Mouse (Mus musculus): ENCODE results near the gene Nwd1.
A peak's percentile ranks its signal among the peaks of the same experiment; 100 is the strongest.

Nwd1 gene

DNA sequence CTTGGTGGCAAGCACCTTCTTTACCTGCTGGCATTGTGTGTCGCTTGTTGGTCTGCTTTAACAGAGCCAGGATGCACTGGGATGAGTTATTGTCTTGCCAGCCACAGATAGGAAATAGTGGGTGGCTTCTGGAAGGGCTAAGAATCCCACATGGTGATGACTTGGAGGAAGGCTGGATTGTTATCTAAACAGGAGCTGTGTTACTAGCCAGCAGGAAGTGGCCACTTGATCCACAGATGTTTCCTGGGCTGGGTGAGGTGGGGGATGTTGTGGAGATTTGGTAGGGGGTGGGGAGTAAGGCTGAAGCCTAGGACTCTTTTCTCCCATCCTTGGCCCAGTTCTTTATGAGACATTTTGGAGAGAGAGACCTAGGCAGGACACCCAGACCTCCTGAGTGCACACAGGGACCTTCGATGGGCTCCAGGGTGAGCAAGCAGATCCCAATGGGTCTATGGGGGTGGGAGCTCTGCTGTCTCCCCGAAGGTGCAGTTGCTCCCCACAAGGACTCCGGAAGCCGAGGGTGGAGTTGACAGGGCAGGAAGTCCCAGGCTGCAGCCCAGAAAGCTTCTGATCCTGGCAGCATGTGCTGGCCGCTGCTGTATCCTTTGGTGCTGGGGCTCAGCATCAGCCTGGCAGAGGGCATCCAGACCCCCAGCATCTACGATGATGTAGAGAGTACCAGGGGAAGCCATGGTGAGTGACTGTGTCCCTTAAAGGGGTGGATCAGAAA, 115.0 kb downstream of the Nwd1 start, which contains the start of gene F2rl3:
Gene F2rl3 (plus strand): TSS at position 559 of the 730 bp plus-strand sequence.
- peak; percentile 21 to 50 for DNase-seq (ENCODE audit: inconsistent age in 2 of 2, low spot score in 1 of 2)

DNA sequence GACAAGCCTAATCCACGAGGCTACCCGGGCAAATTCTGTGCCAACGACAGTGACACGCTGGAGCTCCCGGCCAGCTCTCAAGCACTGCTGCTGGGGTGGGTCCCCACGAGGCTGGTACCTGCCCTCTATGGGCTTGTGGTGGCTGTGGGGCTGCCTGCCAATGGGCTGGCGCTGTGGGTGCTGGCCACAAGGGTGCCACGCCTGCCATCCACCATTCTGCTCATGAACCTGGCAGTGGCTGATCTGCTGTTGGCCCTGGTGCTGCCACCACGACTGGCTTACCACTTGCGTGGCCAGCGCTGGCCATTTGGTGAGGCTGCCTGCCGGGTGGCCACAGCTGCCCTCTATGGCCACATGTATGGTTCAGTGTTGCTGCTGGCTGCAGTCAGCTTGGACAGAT, 115.8 kb downstream of the Nwd1 start:
- peak in 1 of 2 experiments; percentile 18 for DNase-seq (ENCODE audit: inconsistent age in 2 of 2, low spot score in 1 of 2)

DNA sequence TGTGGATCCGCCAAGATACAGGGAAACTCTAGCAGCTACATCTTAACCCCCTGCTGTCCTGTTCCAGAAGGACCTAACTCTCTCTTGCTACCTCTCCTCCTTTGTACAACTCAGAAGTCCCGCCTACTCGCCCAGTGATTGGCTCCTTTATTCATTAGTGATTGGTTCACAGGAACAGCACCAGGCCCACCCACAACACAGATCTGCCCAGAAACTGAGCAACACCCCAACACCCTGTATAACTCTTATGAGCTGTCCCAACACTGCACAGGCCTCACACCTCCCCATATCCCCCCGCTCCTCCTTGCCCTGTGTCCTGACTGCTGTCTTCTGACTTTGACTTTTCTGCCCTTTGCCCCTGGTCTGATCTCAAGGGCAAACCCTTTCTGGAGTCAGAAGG, 119.2 kb downstream of the Nwd1 start:
- peak in 1 of 2 experiments; percentile 16 for DNase-seq (ENCODE audit: inconsistent age in 2 of 2, low spot score in 1 of 2)

GRCm38 (mm10) chr8:72766777-72767176, 120.3 kb downstream of the Nwd1 start:
- no peak for DNase-seq (ENCODE audit: inconsistent age in 2 of 2, low spot score in 1 of 2)
